Mouse (Mus musculus) thymus, adult 2 months (tissue): ENCODE data around the gene Mpp6. TPM values are rescaled to one million over a fixed set of nuclear protein-coding genes. Genes with fewer than 3 reads are reported as not detected.

Experiments used
- DNase-seq: peaks from one replicate; pipeline ENCODE4 v3.0.0; 2021
- H3K27ac ChIP-seq: fragments of 200-500 bp; 2 replicates; pipeline ENCODE4 v1.5.1; 2012; ENCODE audit warnings: low read length, control low read depth; ENCODE audit not compliant: control insufficient read depth, insufficient read depth
- H3K27me3 ChIP-seq: fragments of 200-500 bp; 2 replicates; pipeline ENCODE4 v1.6.1; 2012; ENCODE audit warnings: mild to moderate bottlenecking, low read length, moderate library complexity, mixed read lengths; ENCODE audit not compliant: control insufficient read depth, insufficient read depth
- H3K36me3 ChIP-seq: fragments of 200-500 bp; 2 replicates; pipeline ENCODE4 v1.6.1; 2012; ENCODE audit warnings: mild to moderate bottlenecking, low read length, moderate library complexity; ENCODE audit not compliant: control insufficient read depth, insufficient read depth
- H3K4me1 ChIP-seq: fragments of 200-500 bp; replicated peaks from 2 replicates; pipeline ENCODE4 v1.6.1; 2012; ENCODE audit warnings: low read length; ENCODE audit not compliant: control insufficient read depth, insufficient read depth
- H3K4me3 ChIP-seq: fragments of 200-500 bp; 2 replicates; pipeline ENCODE4 v1.5.1; 2012; ENCODE audit warnings: mild to moderate bottlenecking, low read length, control low read depth, moderate library complexity; ENCODE audit not compliant: control insufficient read depth, insufficient read depth
- CTCF ChIP-seq: fragments of 200-500 bp; IDR thresholded peaks from 2 replicates; pipeline ENCODE4 v1.5.1; 2012; ENCODE audit warnings: mild to moderate bottlenecking, control low read depth, low read length, moderate library complexity, borderline replicate concordance; ENCODE audit not compliant: control insufficient read depth, poor library complexity, insufficient read depth; ENCODE audit errors: extremely low read depth
- POLR2A ChIP-seq: fragments of 200-500 bp; IDR thresholded peaks from 2 replicates; pipeline ENCODE4 v1.6.1; 2012; ENCODE audit warnings: mild to moderate bottlenecking, low read length, control low read depth, moderate library complexity; ENCODE audit not compliant: control insufficient read depth, poor library complexity, insufficient read depth; ENCODE audit errors: extremely low read depth
- WGBS: fragments of 180-500 bp; shearing (Covaris S2); methylation state at CpG from one replicate; pipeline ENCODE4 v1.1.7; 2018; 5-methylcytosine and 5-hydroxymethylcytosine counted together
- polyA plus RNA-seq: library from polyadenylated mRNA; depleted of rRNA; stranded (reverse); fragments of >200 nt; gene quantifications from 2 replicates; pipeline ENCODE4 v1.2.3, GENCODE M21; 2012

Mpp6 gene
- polyA plus RNA-seq, 1 experiment: 9.4 TPM

DNA sequence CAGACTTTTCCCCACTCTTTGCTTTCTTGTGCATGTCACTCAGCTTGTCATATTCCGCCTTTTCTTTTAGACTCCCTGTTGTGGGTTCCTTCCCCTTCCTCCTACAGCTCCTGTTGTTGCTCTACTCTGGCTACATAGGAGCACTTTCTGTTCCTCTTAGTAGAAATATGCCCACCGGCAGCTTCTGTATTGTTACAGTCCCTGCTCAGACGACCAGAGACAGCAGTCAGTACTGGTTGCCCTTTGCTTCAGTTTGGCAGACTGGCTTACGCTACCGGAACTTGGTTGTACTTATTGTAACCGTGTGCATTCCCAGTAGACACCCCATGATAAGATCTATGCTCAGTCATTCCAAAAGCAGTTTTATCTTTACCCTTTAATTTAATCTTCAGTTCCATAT is 4.2 kb downstream of the Mpp6 start:
- Histone ChIP-seq H3K27me3 (no peaks in the 10 kb centered on the region), H3K27ac (no peak overlapping the region), H3K36me3 (no peaks in the 10 kb centered on the region), H3K4me1 (peaks cover 4% of the 10 kb centered on the region), H3K4me3 (no peak overlapping the region)
- 48% methylated on average over 6 of the region's 6 CpGs for WGBS
- TF ChIP-seq CTCF (no peak), POLR2A (no peak)
- no peak for DNase-seq

DNA sequence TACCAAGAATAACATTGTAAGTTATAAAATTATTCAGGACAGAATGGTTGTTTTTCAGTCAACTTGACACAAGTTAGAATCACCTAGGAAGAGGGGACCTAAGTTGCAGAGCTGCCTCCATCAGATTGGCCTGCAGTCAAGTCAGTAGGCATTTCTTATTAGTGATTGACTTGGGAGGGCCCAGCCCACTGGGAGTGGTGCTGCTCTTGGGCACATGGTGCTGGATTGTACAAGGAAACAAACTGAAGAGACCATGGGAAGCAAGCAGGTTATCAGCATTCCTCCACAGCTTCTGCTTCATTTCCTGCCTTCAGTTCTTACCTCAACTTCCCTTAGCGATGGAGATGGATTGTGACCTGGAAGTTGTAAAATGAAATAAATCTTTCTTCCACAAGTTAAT is 10.9 kb downstream of the Mpp6 start:
- Histone ChIP-seq H3K4me1 (no peaks in the 10 kb centered on the region), H3K4me3 (no peak overlapping the region), H3K27me3 (no peaks in the 10 kb centered on the region), H3K36me3 (no peaks in the 10 kb centered on the region), H3K27ac (no peak overlapping the region)
- 87% methylated on average over 1 of the region's 1 CpGs for WGBS
- DNase-seq: no peak
- TF ChIP-seq CTCF: no peak
- no peak for TF ChIP-seq POLR2A

DNA sequence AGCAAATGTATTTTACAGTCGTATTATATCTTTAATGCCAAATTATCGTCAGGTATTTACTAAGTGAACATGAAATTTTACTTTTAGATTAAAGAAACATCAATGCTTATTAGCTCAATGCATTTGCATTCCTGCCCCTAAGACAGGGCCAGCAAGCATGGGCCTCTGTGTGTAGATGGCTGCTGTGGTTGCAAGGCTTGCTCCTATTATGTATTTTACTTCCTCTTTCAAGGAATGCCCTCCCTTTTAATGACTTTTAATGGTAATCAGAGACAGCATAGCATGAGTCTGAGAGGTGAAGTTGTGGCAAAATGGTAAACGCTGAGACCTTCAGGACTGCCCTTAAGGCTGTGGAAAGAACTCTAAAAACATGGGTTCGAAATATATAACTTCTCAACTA is 12.8 kb downstream of the Mpp6 start:
- 91% methylated on average over 4 of the region's 4 CpGs for WGBS
- no peaks in the 10 kb centered on the region for H3K27me3 ChIP-seq
- no peaks in the 10 kb centered on the region for H3K4me1 ChIP-seq
- H3K36me3 ChIP-seq: no peaks in the 10 kb centered on the region
- no peak overlapping the region for H3K4me3 ChIP-seq
- DNase-seq: no peak
- no peak for TF ChIP-seq POLR2A
- no peak for TF ChIP-seq CTCF
- H3K27ac ChIP-seq: no peak overlapping the region

DNA sequence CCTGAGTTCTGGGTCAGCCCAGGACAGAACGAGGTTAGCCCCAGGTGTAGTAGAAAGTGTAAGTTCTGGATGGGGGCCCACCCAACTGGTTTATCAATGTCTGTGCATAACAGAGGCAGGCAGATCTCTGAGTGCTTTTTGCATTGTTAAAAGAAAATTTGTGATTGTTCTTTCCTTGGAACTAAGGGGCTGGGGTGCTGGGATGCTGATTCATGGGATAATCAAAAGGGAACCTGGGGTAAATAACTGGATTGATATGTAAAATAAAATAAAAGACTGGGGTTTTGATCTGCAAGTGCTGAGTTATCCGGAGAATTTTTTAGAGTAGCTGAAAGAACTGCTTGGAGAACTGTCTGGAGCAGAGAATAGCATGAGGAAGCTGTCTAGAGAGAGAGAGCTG is 14.2 kb downstream of the Mpp6 start:
- Histone ChIP-seq H3K4me3 (no peak overlapping the region), H3K27ac (no peak overlapping the region), H3K36me3 (no peaks in the 10 kb centered on the region), H3K27me3 (no peaks in the 10 kb centered on the region), H3K4me1 (no peaks in the 10 kb centered on the region)
- TF ChIP-seq CTCF: no peak
- 92% methylated on average over 2 of the region's 2 CpGs for WGBS
- DNase-seq: no peak

DNA sequence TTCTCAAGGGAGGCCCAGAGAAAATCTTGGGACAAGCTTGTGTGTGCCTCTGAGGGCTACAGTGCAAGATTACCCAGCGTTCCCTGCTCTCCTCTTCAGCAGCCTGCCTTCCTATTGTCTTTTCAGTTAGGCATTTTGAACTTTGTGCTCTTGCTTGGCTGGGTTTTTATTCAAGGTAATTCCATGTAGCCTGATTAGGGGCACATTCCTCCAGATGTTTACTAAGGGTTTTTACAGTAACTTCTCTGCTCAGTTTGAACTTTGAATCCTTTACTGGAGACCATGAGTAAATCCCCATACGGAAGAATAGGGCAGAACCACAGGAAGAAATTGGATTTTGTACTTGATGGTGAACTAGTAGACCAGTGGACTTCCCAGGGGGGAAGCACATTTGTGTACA is 16.3 kb downstream of the Mpp6 start:
- WGBS: 94% methylated on average over 2 of the region's 2 CpGs
- H3K27ac ChIP-seq: no peak overlapping the region
- H3K4me1 ChIP-seq: no peaks in the 10 kb centered on the region
- no peak for TF ChIP-seq CTCF
- no peak for TF ChIP-seq POLR2A
- H3K4me3 ChIP-seq: no peak overlapping the region
- DNase-seq: no peak
- no peaks in the 10 kb centered on the region for H3K27me3 ChIP-seq
- no peaks in the 10 kb centered on the region for H3K36me3 ChIP-seq

DNA sequence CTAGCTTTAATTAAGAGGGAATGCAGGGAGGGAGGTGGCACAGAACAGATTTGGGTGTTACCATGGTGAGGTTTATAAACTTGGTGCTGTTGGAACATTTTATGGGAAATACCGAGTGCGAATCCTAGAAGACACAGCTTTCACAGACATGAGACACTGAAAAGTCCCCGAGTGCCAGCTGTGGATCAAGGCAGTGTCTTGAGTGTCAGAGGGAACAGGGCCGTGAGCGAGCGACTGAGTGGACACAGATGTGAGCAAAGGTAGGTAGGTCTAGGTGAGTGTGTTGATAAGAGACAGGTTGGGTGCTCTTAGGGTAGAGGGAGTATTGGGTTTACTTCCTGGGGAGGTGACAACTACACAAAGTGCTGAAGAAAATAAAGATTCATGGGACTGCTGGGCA is 17.5 kb downstream of the Mpp6 start:
- DNase-seq: no peak
- no peak for TF ChIP-seq CTCF
- no peak for TF ChIP-seq POLR2A
- Histone ChIP-seq H3K27me3 (no peaks in the 10 kb centered on the region), H3K36me3 (no peaks in the 10 kb centered on the region), H3K27ac (no peak overlapping the region), H3K4me1 (no peaks in the 10 kb centered on the region), H3K4me3 (no peak overlapping the region)
- WGBS: 99% methylated on average over 6 of the region's 6 CpGs

- TF ChIP-seq POLR2A: no peak
- 93% methylated on average over 3 of the region's 3 CpGs for WGBS
- no peaks in the 10 kb centered on the region for H3K4me1 ChIP-seq
Measured at GRCm38 (mm10) chr6:50137651-50138050, 27.6 kb downstream of the Mpp6 start.

DNA sequence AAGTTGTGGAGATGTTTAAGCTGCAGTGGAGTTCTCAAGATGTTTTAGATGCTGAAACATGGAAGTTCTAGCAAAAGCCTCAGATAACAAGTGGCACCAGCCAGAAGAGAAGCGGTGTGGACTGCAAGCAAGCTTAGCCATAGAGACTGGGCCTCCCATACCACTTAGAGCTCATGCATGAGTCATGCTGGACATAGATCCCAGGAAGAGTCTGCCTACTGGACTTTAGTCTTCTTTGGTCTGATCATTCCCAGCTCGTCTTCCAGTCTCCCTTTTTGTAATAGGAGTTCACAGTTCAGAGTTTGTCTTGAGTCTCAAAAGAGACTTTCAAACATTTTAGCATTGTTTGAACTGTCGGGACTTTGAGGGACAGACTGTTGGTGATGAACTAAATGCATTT is 29.5 kb downstream of the Mpp6 start:
- DNase-seq: no peak
- no peaks in the 10 kb centered on the region for H3K27me3 ChIP-seq
- no peak overlapping the region for H3K4me3 ChIP-seq
- TF ChIP-seq CTCF: no peak
- TF ChIP-seq POLR2A: no peak
- 95% methylated on average over 3 of the region's 3 CpGs for WGBS
- H3K36me3 ChIP-seq: no peaks in the 10 kb centered on the region
- H3K27ac ChIP-seq: no peak overlapping the region
- no peaks in the 10 kb centered on the region for H3K4me1 ChIP-seq

More at GRCm38 (mm10) chr6:50137651-50138050, 27.6 kb downstream of the Mpp6 start:
- Histone ChIP-seq H3K4me3 (no peak overlapping the region), H3K27me3 (no peaks in the 10 kb centered on the region), H3K27ac (no peak overlapping the region), H3K36me3 (no peaks in the 10 kb centered on the region)
- no peak for DNase-seq
